Mouse (Mus musculus): Measurements from ENCODE around the gene Birc5. TPM values are rescaled to one million over a fixed set of nuclear protein-coding genes. Genes with fewer than 3 reads are reported as not detected.

Birc5 gene
- total and polyA plus RNA-seq, 3 experiments = 193 to 289 (median 270) TPM

DNA sequence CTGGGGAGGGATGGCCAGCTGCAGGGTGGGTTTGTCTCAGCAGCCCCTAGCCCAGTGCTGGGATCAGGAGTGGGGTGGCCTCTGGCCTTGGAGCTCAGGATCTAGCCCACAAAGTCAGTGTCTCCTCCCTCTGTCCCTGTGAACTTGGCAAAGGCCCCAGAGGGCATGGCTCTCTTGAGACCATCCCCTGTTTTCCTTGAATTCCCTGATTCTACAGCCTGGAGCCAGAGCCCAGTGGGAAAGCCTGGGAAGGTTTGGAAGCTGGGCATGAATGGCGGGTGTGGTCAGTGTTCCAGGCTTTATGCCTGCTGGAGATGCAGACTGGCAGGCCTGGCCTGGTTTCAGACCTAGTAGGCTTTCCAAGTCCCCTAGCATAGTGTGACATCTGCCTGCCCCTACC is 33.2 kb downstream of the Birc5 start:
- no peak overlapping the region for H3K9ac ChIP-seq (ENCODE audit: insufficient read depth, low read depth)
- in situ Hi-C loops (cut with MboI; ENCODE audit: low pct_ligation_motif_present, low pct_unique_long_range_greater_than_20kb, low sequenced_read_pairs) (no loop called here), dilution Hi-C loops (cut with MboI; ENCODE audit: extremely low pct_ligation_motif_present, extremely low pct_unique_long_range_greater_than_20kb, low sequenced_read_pairs) (no loop called here)
- peaks cover 86% of the 10 kb centered on the region for H3K27me3 ChIP-seq (replicated peaks)
- H3K9me3 ChIP-seq (replicated peaks; ENCODE audit: low read length) = no peaks in the 10 kb centered on the region
- H3K27ac ChIP-seq (ENCODE audit: insufficient read depth, low read depth) = no peak overlapping the region
- no peak for DNase-seq (ENCODE audit: extremely low read depth)
- H3K36me3 ChIP-seq (replicated peaks in 1 of 2; ENCODE audit: control insufficient read depth in 1 of 2, insufficient read depth in 1 of 2, low read length in 1 of 2) = no peaks in the 10 kb centered on the region
- TF ChIP-seq USF1 (IDR thresholded peaks at IDR 0.05; ENCODE audit: low read depth, low read length) (no peak), SMC3 (IDR thresholded peaks at IDR 0.05; ENCODE audit: low read depth, low read length) (no peak), MEF2A (IDR thresholded peaks at IDR 0.05; ENCODE audit: borderline replicate concordance, low read depth, low read length) (no peak), PAX5 (IDR thresholded peaks at IDR 0.05; ENCODE audit: low read length) (no peak), GABPA (IDR thresholded peaks at IDR 0.05; ENCODE audit: insufficient replicate concordance, low read depth, low read length) (no peak), MAX (IDR thresholded peaks at IDR 0.05; ENCODE audit: low read length) (no peak), ZMIZ1 (IDR thresholded peaks at IDR 0.05; ENCODE audit: low read depth, low read length) (no peak), NRF1 (IDR thresholded peaks at IDR 0.05; ENCODE audit: low read depth, low read length) (no peak), RAD21 (IDR thresholded peaks at IDR 0.05; ENCODE audit: low read depth, low read length) (no peak), ELF1 (IDR thresholded peaks at IDR 0.05; ENCODE audit: low read depth, low read length) (no peak), POLR2A (IDR thresholded peaks at IDR 0.05; ENCODE audit: low read depth, low read length) (no peak), EP300 (IDR thresholded peaks at IDR 0.05; ENCODE audit: low read length) (no peak)
- no peaks in the 10 kb centered on the region for H3K79me2 ChIP-seq (replicated peaks; ENCODE audit: control insufficient read depth, extremely low read depth, insufficient read depth, poor library complexity, severe bottlenecking)
- H3K4me3 ChIP-seq (replicated peaks in 1 of 3; ENCODE audit: low read depth in 2 of 3, low read length in 2 of 3, poor library complexity in 1 of 3) = no peak overlapping the region
- peaks cover 27 to 47% of the 10 kb centered on the region in 2 experiments for H3K4me1 ChIP-seq (ENCODE audit: control insufficient read depth in 1 of 2, insufficient read depth in 2 of 2)
- H3K4me2 ChIP-seq (ENCODE audit: insufficient read depth, low read depth, poor library complexity, severe bottlenecking) = no peak overlapping the region

DNA sequence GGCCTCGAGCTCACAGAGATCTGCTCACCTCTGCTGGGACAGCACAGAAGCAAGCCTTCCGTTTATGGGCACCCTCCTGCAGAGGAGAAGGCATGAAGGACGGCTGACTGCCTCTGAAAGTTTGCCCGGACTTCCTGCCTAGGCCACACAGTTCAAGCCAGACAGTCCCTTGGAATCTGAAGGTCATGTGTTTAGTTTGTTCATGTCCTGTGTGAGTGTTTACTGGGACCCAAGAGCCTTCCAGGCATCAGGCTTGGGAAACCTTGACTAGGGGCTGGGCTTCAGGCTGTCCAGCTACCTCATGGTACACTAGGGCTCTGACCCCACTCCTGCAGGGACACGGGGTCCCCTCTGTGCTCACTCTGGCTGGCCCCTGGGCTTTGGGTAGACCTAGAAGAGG is 36.9 kb downstream of the Birc5 start:
- Histone ChIP-seq H3K36me3 (replicated peaks in 1 of 2; ENCODE audit: control insufficient read depth in 1 of 2, insufficient read depth in 1 of 2, low read length in 1 of 2) (no peaks in the 10 kb centered on the region), H3K4me2 (ENCODE audit: insufficient read depth, low read depth, poor library complexity, severe bottlenecking) (no peak overlapping the region), H3K79me2 (replicated peaks; ENCODE audit: control insufficient read depth, extremely low read depth, insufficient read depth, poor library complexity, severe bottlenecking) (no peaks in the 10 kb centered on the region), H3K9me3 (replicated peaks; ENCODE audit: low read length) (peaks cover 7% of the 10 kb centered on the region), H3K27ac (ENCODE audit: insufficient read depth, low read depth) (no peak overlapping the region), H3K27me3 (replicated peaks) (peaks cover 92% of the 10 kb centered on the region), H3K4me1 (ENCODE audit: control insufficient read depth in 1 of 2, insufficient read depth in 2 of 2) (peaks cover 10 to 25% of the 10 kb centered on the region in 2 experiments), H3K4me3 (replicated peaks in 1 of 3; ENCODE audit: low read depth in 2 of 3, low read length in 2 of 3, poor library complexity in 1 of 3) (no peak overlapping the region), H3K9ac (ENCODE audit: insufficient read depth, low read depth) (no peak overlapping the region)
- no peak for DNase-seq (ENCODE audit: extremely low read depth)
- in situ Hi-C loops (cut with MboI; ENCODE audit: low pct_ligation_motif_present, low pct_unique_long_range_greater_than_20kb, low sequenced_read_pairs) (no loop called here), dilution Hi-C loops (cut with MboI; ENCODE audit: extremely low pct_ligation_motif_present, extremely low pct_unique_long_range_greater_than_20kb, low sequenced_read_pairs) (no loop called here)
- TF ChIP-seq JUN (IDR thresholded peaks at IDR 0.05; ENCODE audit: insufficient read depth, low read depth, low read length) (no peak), TBP (conservative IDR thresholded peaks at IDR 0.05; ENCODE audit: low read depth, low read length) (no peak)

Data from CH12.LX (cell line).